24 mouse cellular contexts compared by ENCODE assay signal in genomic region chr2:179584672-179585071, GRCm38 (mm10).
"Had no signal": no experiment of that assay in that cellular context is flagged by ENCODE, and none has a peak within 500 bp of the region (broad histone marks: within the 10 kb centered on the region; RNA-seq: fewer than 3 reads in every experiment).

No protein-coding gene starts in this region.

- H3K9me3 ChIP-seq: heart, embryonic 13.5 days; heart, embryonic 15.5 days; hindbrain, embryonic 12.5 days; hindbrain, embryonic 15.5 days; limb, embryonic 13.5 days; limb, embryonic 15.5 days; liver, embryonic 12.5 days had no signal

- DNase-seq: forebrain, postnatal 0 days; gastrocnemius, postnatal 14 days; gastrocnemius, postnatal 36 days; heart, adult 11 months; heart, adult 2 months; heart, postnatal 14 days; heart, postnatal 36 days; kidney, adult 18-20 months; kidney, postnatal 10 days; kidney, postnatal 25 days; layer of hippocampus, adult 9-11 months; layer of hippocampus, postnatal 36 days; left cerebral cortex, postnatal 4 days had no signal

- H3K4me2 ChIP-seq: heart, embryonic 11.5 days; heart, embryonic 13.5 days; heart, embryonic 15.5 days; hindbrain, embryonic 12.5 days; hindbrain, embryonic 15.5 days; limb, embryonic 13.5 days; limb, embryonic 15.5 days; liver, embryonic 12.5 days had no signal

- H3K27me3 ChIP-seq: heart, embryonic 15.5 days; hindbrain, embryonic 12.5 days; hindbrain, embryonic 15.5 days; limb, embryonic 13.5 days; limb, embryonic 15.5 days; liver, embryonic 12.5 days had no signal

- H3K36me3 ChIP-seq: heart, embryonic 13.5 days; heart, embryonic 15.5 days; hindbrain, embryonic 12.5 days; hindbrain, embryonic 15.5 days; limb, embryonic 13.5 days; limb, embryonic 15.5 days; liver, embryonic 12.5 days had no signal

- H3K4me3 ChIP-seq: heart, adult 2 months; heart, embryonic 13.5 days; heart, embryonic 15.5 days; hindbrain, embryonic 12.5 days; hindbrain, embryonic 15.5 days; limb, embryonic 13.5 days; limb, embryonic 15.5 days; liver, embryonic 12.5 days had no signal

- H3K27ac ChIP-seq: heart, adult 2 months; heart, embryonic 13.5 days; heart, embryonic 15.5 days; hindbrain, embryonic 12.5 days; hindbrain, embryonic 15.5 days; hindbrain, postnatal 0 days; limb, embryonic 13.5 days; limb, embryonic 15.5 days; liver, embryonic 12.5 days; liver, embryonic 14.5 days had no signal

- H3K9ac ChIP-seq: forebrain, postnatal 0 days; heart, embryonic 13.5 days; heart, embryonic 15.5 days; hindbrain, embryonic 12.5 days; hindbrain, embryonic 15.5 days; limb, embryonic 13.5 days; limb, embryonic 15.5 days; liver, embryonic 12.5 days; liver, embryonic 14.5 days had no signal

- ATAC-seq: forebrain, postnatal 0 days; hindbrain, postnatal 0 days; intestine, embryonic 16.5 days; liver, embryonic 12.5 days had no signal

- H3K4me1 ChIP-seq: heart, embryonic 13.5 days; heart, embryonic 15.5 days; limb, embryonic 13.5 days; limb, embryonic 15.5 days; liver, embryonic 12.5 days had no signal
